Mouse (Mus musculus) Patski (cell line): ENCODE data around the gene Lrrn1. TPM values are rescaled to one million over a fixed set of nuclear protein-coding genes. Genes with fewer than 3 reads are reported as not detected.

ENCODE experiments used
- ATAC-seq: fragments of 100-300 bp; one replicate; pipeline ENCODE4 v1.8.0; 2021
- CTCF ChIA-PET: fragments of 350-600 bp; sonication (Branson Sonifier 250); formaldehyde crosslinking; loops from one replicate; lab custom pipeline; 2022; ENCODE audit warnings: inconsistent platforms; lab: Charles Lee
- POLR2A ChIA-PET: fragments of 350-600 bp; sonication (Branson Sonifier 250); formaldehyde crosslinking; loops from one replicate; lab custom pipeline; 2022; ENCODE audit warnings: antibody characterized with exemption, inconsistent platforms; lab: Charles Lee
- DNase-seq: peaks from one replicate; pipeline ENCODE4 v3.0.0-alpha.2; 2011; ENCODE audit warnings: low read depth, low spot score
- H3K27me3 ChIP-seq: fragments of 371-371 bp; one replicate; pipeline ENCODE4 v1.5.1; 2021
- CTCF ChIP-seq: fragments of 100-300 bp; IDR thresholded peaks from one replicate; pipeline ENCODE4 v1.5.1; 2021
- in situ Hi-C: fragments of 300-500 bp; cut with MboI; formaldehyde crosslinking; loops from 3 replicates; pipeline ENCODE4 v1.11.1; 2018; ENCODE audit warnings: low pct_unique_long_range_greater_than_20kb, mixed read lengths
- polyA plus RNA-seq: library from polyadenylated mRNA; unstranded; gene quantifications from one replicate; pipeline ENCODE4 v1.2.3, GENCODE M21; 2021

The Lrrn1 gene
- polyA plus RNA-seq, result 0.03 TPM

DNA sequence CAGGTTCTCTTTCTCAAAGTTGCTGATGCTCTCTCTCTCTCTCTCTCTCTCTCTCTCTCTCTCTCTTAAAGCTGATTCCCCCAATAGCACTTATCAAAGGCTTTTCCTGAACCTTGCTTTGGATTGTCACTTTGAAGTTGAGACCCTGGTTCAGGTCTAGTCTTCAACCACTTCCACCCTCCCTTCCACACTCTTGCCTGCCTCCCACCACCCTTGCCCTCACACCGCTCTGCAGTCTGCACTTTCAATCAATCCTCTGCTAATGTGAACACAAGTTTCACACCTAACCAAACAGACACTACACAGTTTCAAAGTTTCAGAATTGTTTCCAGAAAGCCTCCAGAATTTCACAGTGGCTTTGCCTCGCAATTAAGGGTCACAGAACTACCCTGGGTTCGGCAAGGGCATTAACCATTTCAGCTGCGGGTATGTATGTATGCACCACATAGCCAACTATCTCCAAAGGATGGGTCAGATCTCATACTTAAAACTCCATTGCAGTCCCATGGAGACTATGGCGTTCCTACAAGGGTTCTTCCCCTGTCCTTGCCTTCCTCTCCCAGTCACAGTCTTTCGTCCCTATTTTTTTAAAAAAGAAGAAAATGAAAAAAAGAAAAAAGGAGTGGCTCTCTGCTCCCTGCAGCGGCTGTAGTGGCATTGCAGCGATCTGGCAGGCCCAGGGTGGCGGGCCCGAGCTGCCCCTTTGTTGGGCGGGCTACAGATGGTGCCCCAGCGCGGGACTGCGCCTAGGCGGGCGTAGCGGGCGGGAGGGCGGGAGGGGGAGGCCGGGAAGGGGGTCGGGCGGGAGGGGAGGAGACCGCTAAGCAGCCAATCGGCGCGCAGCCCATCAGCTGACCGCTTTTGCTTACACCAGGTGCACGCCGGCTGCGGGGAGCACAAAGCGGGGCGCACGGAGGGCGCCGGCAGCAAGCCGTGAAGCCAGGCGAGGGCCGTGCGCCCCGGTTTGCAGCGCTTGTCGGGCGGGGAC lies at the start of gene Lrrn1:
Gene Lrrn1 (plus strand): TSS at position 892 of the 988 bp plus-strand sequence.
- ChIA-PET CTCF (no interaction called here), POLR2A (no interaction called here)
- in situ Hi-C loops, result no loop called here
- no peak for ATAC-seq
- H3K27me3 ChIP-seq, result peaks cover 14% of the 10 kb centered on the region
- no peak for DNase-seq
- TF ChIP-seq CTCF, result no peak

DNA sequence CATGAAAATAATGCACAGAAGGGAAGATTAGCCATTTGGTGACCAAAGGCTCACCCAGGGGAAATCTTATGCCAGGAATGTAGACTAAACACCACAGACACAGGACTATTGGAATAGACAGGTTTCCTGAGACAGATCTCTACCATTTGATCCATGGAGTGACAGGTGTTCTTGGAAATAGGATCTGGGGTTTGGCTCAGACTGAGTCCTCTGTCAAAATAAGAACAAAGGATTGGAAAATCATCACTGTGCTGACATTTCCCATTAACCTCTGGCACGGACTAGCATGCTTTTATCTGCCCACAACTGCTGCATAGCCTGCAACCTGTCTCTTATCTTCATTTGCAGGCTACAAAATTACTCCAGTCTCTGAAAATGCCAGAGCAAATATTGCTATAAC lies 35.1 kb upstream of the Lrrn1 start:
- ChIA-PET POLR2A (no interaction called here), CTCF (no interaction called here)
- H3K27me3 ChIP-seq, result peaks cover 5% of the 10 kb centered on the region
- in situ Hi-C loops, result no loop called here
- TF ChIP-seq CTCF, result no peak
- ATAC-seq (no peak), DNase-seq (no peak)

DNA sequence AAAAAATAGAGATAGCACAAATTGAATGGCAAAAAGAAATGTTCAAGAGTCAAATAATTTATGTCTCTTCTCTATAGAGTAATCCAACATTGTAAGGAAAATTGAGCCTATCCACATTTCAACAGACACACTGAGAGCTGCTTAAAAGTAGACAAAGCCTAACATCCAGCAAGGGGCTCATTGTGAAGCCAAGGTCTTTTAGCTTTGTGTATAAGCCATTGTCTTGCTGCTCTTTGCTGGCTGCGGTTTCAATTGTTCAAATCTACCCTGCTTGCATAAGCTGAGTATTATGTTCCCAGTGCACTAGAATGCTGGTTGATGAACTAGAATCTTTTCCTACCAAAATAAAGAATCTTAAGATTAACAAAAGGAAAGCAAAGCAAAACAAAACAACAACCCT lies 33.7 kb upstream of the Lrrn1 start:
- POLR2A ChIA-PET, result no interaction called here
- peaks cover 5% of the 10 kb centered on the region for H3K27me3 ChIP-seq
- no peak for ATAC-seq
- in situ Hi-C loops, result no loop called here
- no peak for TF ChIP-seq CTCF
- CTCF ChIA-PET, result no interaction called here
- no peak for DNase-seq

DNA sequence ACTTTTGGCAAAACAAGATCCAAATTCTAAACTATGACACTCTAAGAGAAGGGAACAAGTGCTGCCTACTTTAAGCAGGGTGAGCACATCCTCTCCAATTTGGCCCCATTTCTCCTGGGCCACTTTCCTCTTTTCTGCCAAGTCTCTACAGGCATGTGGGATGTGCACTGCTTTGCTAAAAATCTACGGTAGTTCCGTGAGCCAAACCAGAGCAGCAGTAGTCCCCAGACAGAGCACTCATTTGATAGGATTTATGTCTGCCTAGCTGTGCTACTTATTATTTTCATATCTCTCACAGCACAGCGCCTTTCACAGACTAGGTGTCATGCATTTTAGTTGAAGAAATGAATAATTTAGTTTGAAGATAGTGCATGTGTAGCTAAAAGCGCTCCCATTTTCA lies 15.9 kb upstream of the Lrrn1 start:
- ChIA-PET CTCF (no interaction called here), POLR2A (no interaction called here)
- TF ChIP-seq CTCF, result no peak
- in situ Hi-C loops, result no loop called here
- DNase-seq (no peak), ATAC-seq (no peak)
- H3K27me3 ChIP-seq, result no peaks in the 10 kb centered on the region

DNA sequence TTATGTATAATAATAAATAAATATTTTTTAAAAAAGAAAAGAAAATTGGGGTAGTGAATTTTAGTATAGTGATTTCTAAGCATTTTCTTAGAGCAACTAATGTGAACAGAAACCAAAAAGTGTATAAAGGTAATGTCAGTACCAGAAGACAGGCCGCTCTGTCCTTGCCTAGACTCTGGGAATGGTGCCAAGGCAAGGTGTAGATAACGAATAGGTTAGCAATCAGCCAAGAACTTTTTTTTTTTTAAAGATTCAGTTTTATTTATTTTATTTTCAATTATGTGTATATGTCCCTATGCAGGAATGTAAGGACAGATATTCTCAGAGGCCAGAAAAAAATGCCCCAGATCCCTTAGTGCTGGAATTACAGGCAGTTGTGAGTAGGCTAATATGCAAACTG lies 5.6 kb upstream of the Lrrn1 start:
- CTCF ChIA-PET, result no interaction called here
- DNase-seq (no peak), ATAC-seq (no peak)
- H3K27me3 ChIP-seq, result no peaks in the 10 kb centered on the region
- no peak for TF ChIP-seq CTCF
- in situ Hi-C loops, result no loop called here
- POLR2A ChIA-PET, result no interaction called here

DNA sequence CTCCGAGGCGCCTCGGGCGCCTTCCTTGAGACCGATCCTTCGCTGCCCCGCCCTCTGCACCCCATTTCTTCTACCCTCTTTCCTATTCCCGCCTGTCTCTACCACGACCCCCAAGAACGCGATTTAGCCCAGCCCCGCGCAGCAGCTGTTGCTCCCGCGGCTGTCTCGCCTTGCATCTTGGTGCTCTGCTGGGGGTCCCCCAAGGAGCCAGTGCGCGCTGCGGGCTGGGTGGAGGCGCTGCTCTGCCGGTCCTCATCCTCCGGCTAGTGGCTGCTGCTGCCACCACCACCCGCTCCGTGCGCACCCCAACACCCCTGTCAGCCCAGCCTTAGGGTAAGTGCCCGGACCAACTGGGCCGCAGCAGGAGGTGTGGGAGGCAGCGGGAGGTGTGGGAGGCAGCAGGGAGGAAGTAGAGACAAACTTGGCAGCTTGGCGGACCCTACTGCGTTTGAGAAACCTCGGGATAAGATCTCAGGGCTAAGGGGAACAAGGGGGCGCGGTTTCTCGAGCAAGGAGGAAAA lies 403 bp downstream of the Lrrn1 start:
- ChIA-PET POLR2A (no interaction called here), CTCF (no interaction called here)
- no peak for DNase-seq
- ATAC-seq, result no peak
- in situ Hi-C loops, result no loop called here
- H3K27me3 ChIP-seq, result peaks cover 19% of the 10 kb centered on the region
- TF ChIP-seq CTCF, result no peak

DNA sequence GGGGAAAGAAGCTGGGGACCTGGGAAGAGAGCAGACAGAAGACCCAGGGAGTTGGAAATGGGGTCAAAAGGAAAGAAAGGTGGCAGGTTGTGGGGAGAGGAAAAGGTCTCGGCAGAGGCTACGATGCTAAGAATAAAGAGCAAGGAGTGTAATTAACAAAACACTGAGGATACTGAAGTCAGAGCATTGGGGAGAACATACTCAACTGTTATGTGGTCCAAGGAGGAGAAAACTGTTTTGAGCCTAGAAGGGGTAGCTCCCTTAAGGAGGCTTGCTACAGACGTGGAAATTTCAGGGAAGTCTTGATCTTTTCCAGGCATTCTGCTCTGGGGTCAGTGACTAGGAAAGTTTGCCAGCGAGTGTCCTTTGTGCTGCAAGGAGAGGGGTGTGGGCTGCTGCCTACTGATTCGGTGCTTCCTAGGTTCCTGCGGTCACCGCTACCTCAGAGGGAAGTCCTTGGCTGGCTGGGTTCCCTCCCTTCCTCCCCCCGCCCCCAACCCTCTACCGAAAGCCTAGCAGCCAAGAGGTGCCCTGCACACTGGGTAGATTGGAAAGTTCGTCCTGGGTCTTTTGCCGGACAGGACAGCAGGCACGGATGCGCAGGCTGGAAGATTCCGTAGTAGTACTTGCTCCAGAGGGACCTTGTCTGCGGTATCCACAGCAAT lies 1.2 kb downstream of the Lrrn1 start:
- ChIA-PET POLR2A (no interaction called here), CTCF (no interaction called here)
- in situ Hi-C loops, result no loop called here
- DNase-seq (no peak), ATAC-seq (no peak)
- peaks cover 21% of the 10 kb centered on the region for H3K27me3 ChIP-seq
- TF ChIP-seq CTCF, result no peak

DNA sequence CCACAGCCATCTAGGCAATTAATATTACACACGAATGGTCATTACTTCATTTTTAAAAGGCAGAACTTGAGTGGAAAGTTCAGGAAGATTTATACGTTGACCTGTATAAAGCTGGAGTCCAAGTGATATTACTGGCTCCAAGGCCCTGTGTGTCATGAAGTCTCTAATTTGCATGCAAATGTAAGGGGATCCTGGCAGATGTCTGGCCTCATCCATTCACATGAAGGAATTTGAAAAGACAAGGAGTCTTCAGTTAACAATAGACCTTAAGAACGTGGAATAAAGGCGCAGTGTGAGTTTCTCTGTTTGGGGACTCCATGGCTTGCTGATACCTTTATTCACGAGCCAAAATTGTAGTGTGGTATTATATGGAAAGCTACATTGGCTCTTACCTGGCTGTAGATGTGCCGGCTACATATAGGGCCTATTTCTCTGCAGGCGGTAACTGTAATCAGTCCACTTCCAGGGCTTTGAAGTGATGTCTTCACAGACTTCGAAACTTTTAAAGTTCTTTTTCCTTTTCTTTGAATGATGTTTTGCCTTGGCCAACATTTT lies 2.0 kb downstream of the Lrrn1 start:
- H3K27me3 ChIP-seq, result peaks cover 21% of the 10 kb centered on the region
- no peak for ATAC-seq
- no peak for DNase-seq
- ChIA-PET CTCF (no interaction called here), POLR2A (no interaction called here)
- in situ Hi-C loops, result no loop called here
- no peak for TF ChIP-seq CTCF

DNA sequence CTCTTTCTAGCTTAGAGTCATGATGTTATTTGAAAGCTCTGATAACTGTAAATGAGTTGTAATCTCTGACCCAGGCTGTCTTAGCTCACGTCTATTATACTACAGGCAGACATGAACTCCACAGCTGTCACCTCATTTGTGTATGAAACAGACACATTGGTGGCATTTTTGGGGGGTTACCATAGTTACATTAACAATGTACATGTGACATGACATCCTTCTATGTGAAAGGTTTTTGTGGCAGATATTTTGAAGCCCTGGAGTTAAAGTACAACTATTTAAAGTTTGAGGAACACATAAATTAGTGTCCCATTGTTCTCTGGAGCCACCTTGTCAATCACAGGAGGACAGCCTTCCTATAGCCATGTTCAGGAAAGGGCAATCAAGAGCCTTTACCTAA lies 5.0 kb downstream of the Lrrn1 start:
- no peak for ATAC-seq
- DNase-seq, result no peak
- ChIA-PET POLR2A (no interaction called here), CTCF (interaction anchor here (2.1 kb wide), 1 partner anchor 16 kb away, joined by 5 read pairs; no protein-coding TSS in a partner anchor)
- no peak for TF ChIP-seq CTCF
- H3K27me3 ChIP-seq, result peaks cover 24% of the 10 kb centered on the region
- in situ Hi-C loops, result no loop called here

DNA sequence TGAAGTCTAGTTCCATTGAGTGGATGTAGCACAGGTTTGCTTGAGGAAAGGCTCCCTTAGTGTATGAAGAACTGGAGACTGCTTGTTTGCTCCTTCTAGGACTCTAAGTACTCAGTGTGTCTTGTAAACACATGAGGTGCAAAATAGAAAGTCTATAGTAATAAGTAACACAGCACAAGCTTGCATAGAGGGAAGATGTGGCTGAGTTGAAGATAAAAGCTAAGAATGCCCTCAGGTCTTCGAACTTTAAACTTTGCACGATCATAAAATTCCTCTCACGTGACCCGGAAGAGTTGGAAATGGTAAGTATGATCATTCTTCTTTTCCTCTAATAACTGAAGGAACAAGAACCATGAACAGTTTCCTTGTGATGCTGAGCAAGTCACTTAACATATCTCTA lies 7.1 kb downstream of the Lrrn1 start:
- peaks cover 12% of the 10 kb centered on the region for H3K27me3 ChIP-seq
- POLR2A ChIA-PET, result interaction anchor here (0.6 kb wide), 1 partner anchor 73 kb away, joined by 7 read pairs; no protein-coding TSS in a partner anchor
- CTCF ChIA-PET, result no interaction called here
- in situ Hi-C loops, result no loop called here
- DNase-seq, result no peak
- no peak for TF ChIP-seq CTCF
- no peak for ATAC-seq

DNA sequence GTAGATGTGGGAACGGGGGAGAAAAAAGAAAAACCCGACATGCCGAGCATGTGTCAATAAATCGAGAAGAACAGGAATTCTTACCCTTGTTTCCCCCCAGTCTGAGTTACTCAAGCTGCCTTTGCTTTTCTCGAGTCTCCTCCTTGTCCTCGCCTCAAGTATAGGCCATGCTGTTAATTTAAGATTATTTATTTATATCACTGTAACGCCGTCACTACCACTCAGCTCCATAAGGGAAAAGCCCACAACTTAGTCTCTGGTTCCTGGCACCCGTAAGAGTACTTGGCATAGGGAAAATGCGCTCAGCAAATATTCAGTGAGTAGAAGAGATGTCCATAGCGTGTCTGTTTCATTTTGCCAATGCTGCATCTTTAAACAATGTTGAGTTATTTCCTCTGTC lies 11.7 kb downstream of the Lrrn1 start:
- no peak for TF ChIP-seq CTCF
- CTCF ChIA-PET, result no interaction called here
- DNase-seq (no peak), ATAC-seq (no peak)
- POLR2A ChIA-PET, result no interaction called here
- peaks cover 3% of the 10 kb centered on the region for H3K27me3 ChIP-seq
- in situ Hi-C loops, result no loop called here
